Mouse (Mus musculus) adrenal gland, postnatal 14 days (tissue): Measurements from ENCODE around the gene Tbxas1. TPM values are rescaled to one million over a fixed set of nuclear protein-coding genes. Genes with fewer than 3 reads are reported as not detected.

Experiments
- DNase-seq: peaks from one replicate; pipeline ENCODE4 v3.0.0; 2021; ENCODE audit warnings: mixed read lengths
- total RNA-seq: library from RNA; stranded (reverse); gene quantifications from 2 replicates; pipeline ENCODE4 v1.2.3, GENCODE M21; 2021

Tbxas1 gene
- total RNA-seq, 1 experiment from 2014 or later, result 3.0 TPM

DNA sequence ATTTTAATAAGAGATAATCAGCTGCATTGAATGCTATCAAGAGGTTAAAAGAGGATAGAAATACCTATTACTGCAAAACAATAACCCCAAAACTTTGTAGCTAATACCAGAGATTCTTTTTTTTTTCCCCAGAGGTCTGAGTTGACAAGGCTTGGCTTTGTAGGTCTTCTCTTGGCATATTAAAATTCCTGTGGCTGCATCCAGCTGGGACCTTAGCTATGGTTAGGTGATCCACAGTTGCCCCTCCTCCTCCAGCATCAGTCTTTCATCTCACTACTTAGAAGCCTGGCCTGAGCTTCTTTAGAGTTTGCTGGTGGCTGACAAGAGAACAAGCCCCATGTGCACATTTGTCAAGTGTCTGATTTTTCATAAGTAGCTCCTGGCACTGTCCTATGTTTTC is 249.5 kb downstream of the Tbxas1 start:
- no peak for DNase-seq

DNA sequence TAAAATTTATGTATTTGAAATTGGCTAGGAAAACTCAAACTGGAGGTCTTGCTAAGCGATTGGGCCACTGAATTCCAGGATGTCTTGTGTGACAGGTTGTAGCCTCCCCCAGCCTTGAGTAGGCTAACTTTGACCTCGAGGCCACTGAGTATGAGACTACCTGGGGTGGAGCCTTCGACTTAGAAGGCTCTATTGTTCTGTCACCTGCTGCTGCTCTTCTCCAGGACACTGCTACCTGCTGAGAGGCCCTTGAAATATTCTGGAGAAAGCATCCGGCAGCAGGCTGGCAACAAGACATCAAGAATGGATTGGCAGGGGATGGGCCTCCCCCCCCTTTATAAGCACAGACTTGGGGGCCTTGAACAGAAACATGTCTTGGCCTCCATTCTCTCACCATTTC is 256.3 kb downstream of the Tbxas1 start:
- no peak for DNase-seq

DNA sequence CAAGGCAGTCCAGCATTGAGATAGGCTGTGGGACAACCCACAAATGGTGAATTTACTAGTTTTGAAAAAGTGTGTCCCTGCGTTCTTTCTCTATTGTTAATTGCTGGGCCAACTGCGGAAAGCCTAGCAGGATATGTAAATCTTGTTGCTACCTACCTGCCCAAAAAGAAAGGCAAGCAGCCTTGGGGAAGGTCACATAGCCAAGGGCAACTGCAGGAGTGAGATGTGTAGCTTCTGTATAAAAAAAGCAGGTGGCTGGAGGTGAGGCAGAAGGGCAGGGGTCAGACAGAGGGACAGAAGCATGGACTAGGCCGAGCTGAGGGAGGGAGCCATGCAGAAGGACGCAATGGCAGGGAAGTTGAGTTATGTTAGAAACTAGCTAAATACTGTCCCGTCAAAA is 257.4 kb downstream of the Tbxas1 start:
- DNase-seq, result no peak

Other genes starting within 250 kb of the Tbxas1 start
- 0.78 and 1.1 TPM in 2 replicates for gene Klrg2, start 238.2 kb upstream of the Tbxas1 start, total RNA-seq
- gene Clec2l, start 212.3 kb upstream of the Tbxas1 start, total RNA-seq, result 3.7 TPM in 2 replicates
- gene Hipk2, start 761 bp downstream of the Tbxas1 start, total RNA-seq, result 92.5 and 104 TPM in 2 replicates
- gene Parp12, start 242.9 kb downstream of the Tbxas1 start, total RNA-seq, result 15.6 and 16.0 TPM in 2 replicates